Mouse (Mus musculus) lung, embryonic 16.5 days (tissue): ENCODE data around the gene Ppm1h. TPM values are rescaled to one million over a fixed set of nuclear protein-coding genes. Genes with fewer than 3 reads are reported as not detected.

Source experiments
- ATAC-seq: fragments of 200-750 bp; cut with Nextera tagmentation; 2 replicates; pipeline ENCODE4 v1.8.0; 2017; ENCODE audit warnings: low read depth, mild to moderate bottlenecking, moderate library complexity
- H3K27ac ChIP-seq: fragments of 300-500 bp; sonication (generic); 2 replicates; pipeline ENCODE4 v1.5.1; 2014; ENCODE audit warnings: mild to moderate bottlenecking, control low read depth, low read length
- H3K27me3 ChIP-seq: fragments of 300-500 bp; sonication (generic); 2 replicates; pipeline ENCODE4 v1.6.1; 2014; ENCODE audit warnings: low read depth, low read length, mixed read lengths; ENCODE audit not compliant: control insufficient read depth, insufficient read depth
- H3K36me3 ChIP-seq: fragments of 300-500 bp; sonication (generic); 2 replicates; pipeline ENCODE4 v1.6.1; 2014; ENCODE audit warnings: low read length; ENCODE audit not compliant: control insufficient read depth, insufficient read depth
- H3K4me1 ChIP-seq: fragments of 300-500 bp; sonication (generic); replicated peaks from 2 replicates; pipeline ENCODE4 v1.6.1; 2014; ENCODE audit warnings: low read length, mixed read lengths; ENCODE audit not compliant: control insufficient read depth, insufficient read depth
- H3K4me2 ChIP-seq: fragments of 300-500 bp; sonication (generic); 2 replicates; pipeline ENCODE4 v1.6.1; 2014; ENCODE audit warnings: low read depth, low read length, control low read depth
- H3K4me3 ChIP-seq: fragments of 300-500 bp; sonication (generic); 2 replicates; pipeline ENCODE4 v1.5.1; 2014; ENCODE audit warnings: mild to moderate bottlenecking, low read length, control low read depth
- H3K9ac ChIP-seq: fragments of 300-500 bp; sonication (generic); 2 replicates; pipeline ENCODE4 v1.6.1; 2014; ENCODE audit warnings: low read length, control low read depth
- H3K9me3 ChIP-seq: fragments of 300-500 bp; sonication (generic); 2 replicates; pipeline ENCODE4 v1.6.1; 2016; ENCODE audit warnings: low read length; ENCODE audit not compliant: control insufficient read depth
- WGBS: fragments of 180-500 bp; shearing (Covaris S2); extraction: QIAGEN DNeasy Blood & Tissue Kit; methylation state at CpG from one replicate; pipeline ENCODE4 v1.1.7; 2014; 5-methylcytosine and 5-hydroxymethylcytosine counted together
- polyA plus RNA-seq: library from polyadenylated mRNA; unstranded; fragments of >200 nt; fragmentation: Nextera tagmentation; extraction: Ambion mirVana; gene quantifications from 2 replicates; pipeline ENCODE4 v1.2.1, GENCODE M21; 2015

Gene Ppm1h
- polyA plus RNA-seq, 1 experiment from 2014 or later: 7.3 TPM

GRCm38 (mm10) chr10:122802901-122803300 lies 124.3 kb downstream of the Ppm1h start:
- Histone ChIP-seq H3K4me2 (no peak overlapping the region), H3K4me3 (no peak overlapping the region), H3K27me3 (no peaks in the 10 kb centered on the region), H3K4me1 (0 out of 2 replicates have a peak, but pooled peaks cover 5% of the 10 kb centered on the region), H3K9me3 (no peaks in the 10 kb centered on the region), H3K36me3 (no peaks in the 10 kb centered on the region), H3K27ac (no peak overlapping the region), H3K9ac (no peak overlapping the region)
- 57% methylated on average over 7 of the region's 7 CpGs for WGBS
- no peak for ATAC-seq

GRCm38 (mm10) chr10:122803906-122804305 lies 125.3 kb downstream of the Ppm1h start:
- peak; percentile 8 for ATAC-seq
- no peak overlapping the region for H3K9ac ChIP-seq
- H3K9me3 ChIP-seq: no peaks in the 10 kb centered on the region
- H3K36me3 ChIP-seq: no peaks in the 10 kb centered on the region
- WGBS: 5% methylated on average over 7 of the region's 7 CpGs
- H3K4me3 ChIP-seq: no peak overlapping the region
- H3K4me1 ChIP-seq: 0 out of 2 replicates have a peak, but pooled peaks cover 5% of the 10 kb centered on the region
- H3K27ac ChIP-seq: no peak overlapping the region
- no peak overlapping the region for H3K4me2 ChIP-seq
- no peaks in the 10 kb centered on the region for H3K27me3 ChIP-seq

- no peak overlapping the region for H3K4me2 ChIP-seq
- no peaks in the 10 kb centered on the region for H3K36me3 ChIP-seq
- H3K4me1 ChIP-seq: 0 out of 2 replicates have a peak, but pooled peaks cover 5% of the 10 kb centered on the region
- WGBS: 53% methylated on average over 2 of the region's 2 CpGs
- no peak for ATAC-seq
- H3K27me3 ChIP-seq: no peaks in the 10 kb centered on the region
- no peak overlapping the region for H3K4me3 ChIP-seq
- no peak overlapping the region for H3K27ac ChIP-seq
- no peaks in the 10 kb centered on the region for H3K9me3 ChIP-seq
- no peak overlapping the region for H3K9ac ChIP-seq
Measured at GRCm38 (mm10) chr10:122805866-122806265, 127.3 kb downstream of the Ppm1h start.

- H3K4me3 ChIP-seq: no peak overlapping the region
- 28% methylated on average over 9 of the region's 9 CpGs for WGBS
- H3K36me3 ChIP-seq: no peaks in the 10 kb centered on the region
- H3K27me3 ChIP-seq: no peaks in the 10 kb centered on the region
- H3K9me3 ChIP-seq: no peaks in the 10 kb centered on the region
- H3K4me1 ChIP-seq: 0 out of 2 replicates have a peak, but pooled peaks cover 5% of the 10 kb centered on the region
- 0 out of 2 replicates have a peak overlapping the region, but pooled peaks have one; percentile 21 for H3K9ac ChIP-seq
- ATAC-seq: peak; percentile 59
- 0 out of 2 replicates have a peak overlapping the region, but pooled peaks have one; percentile 6 for H3K27ac ChIP-seq
- no peak overlapping the region for H3K4me2 ChIP-seq
Measured at GRCm38 (mm10) chr10:122807127-122808105, 128.9 kb downstream of the Ppm1h start.

- Histone ChIP-seq H3K4me1 (0 out of 2 replicates have a peak, but pooled peaks cover 5% of the 10 kb centered on the region), H3K27ac (no peak overlapping the region), H3K9me3 (no peaks in the 10 kb centered on the region), H3K9ac (no peak overlapping the region), H3K27me3 (no peaks in the 10 kb centered on the region), H3K4me2 (no peak overlapping the region), H3K36me3 (no peaks in the 10 kb centered on the region), H3K4me3 (no peak overlapping the region)
- 66% methylated on average over 4 of the region's 4 CpGs for WGBS
- ATAC-seq: no peak
Measured at GRCm38 (mm10) chr10:122808186-122808585, 129.6 kb downstream of the Ppm1h start.

- Histone ChIP-seq H3K27me3 (no peaks in the 10 kb centered on the region), H3K4me3 (no peak overlapping the region), H3K4me2 (no peak overlapping the region), H3K9ac (no peak overlapping the region), H3K9me3 (no peaks in the 10 kb centered on the region), H3K27ac (no peak overlapping the region), H3K4me1 (0 out of 2 replicates have a peak, but pooled peaks cover 5% of the 10 kb centered on the region), H3K36me3 (no peaks in the 10 kb centered on the region)
- WGBS: 58% methylated on average over 8 of the region's 8 CpGs
- ATAC-seq: no peak
Measured at GRCm38 (mm10) chr10:122809851-122810250, 131.3 kb downstream of the Ppm1h start.

GRCm38 (mm10) chr10:122815094-122815493 lies 136.5 kb downstream of the Ppm1h start:
- Histone ChIP-seq H3K4me2 (no peak overlapping the region), H3K9me3 (no peaks in the 10 kb centered on the region), H3K27ac (no peak overlapping the region), H3K27me3 (no peaks in the 10 kb centered on the region), H3K4me3 (no peak overlapping the region), H3K4me1 (no peaks in the 10 kb centered on the region), H3K9ac (peak overlapping the region; percentile 25; the same call in 1 of the 2 replicates), H3K36me3 (no peaks in the 10 kb centered on the region)
- WGBS: 50% methylated on average over 14 of the region's 14 CpGs
- peak; percentile 89 for ATAC-seq

GRCm38 (mm10) chr10:122817741-122818140 lies 139.2 kb downstream of the Ppm1h start:
- Histone ChIP-seq H3K27me3 (no peaks in the 10 kb centered on the region), H3K27ac (no peak overlapping the region), H3K4me2 (no peak overlapping the region), H3K9ac (no peak overlapping the region), H3K9me3 (no peaks in the 10 kb centered on the region), H3K36me3 (no peaks in the 10 kb centered on the region), H3K4me1 (no peaks in the 10 kb centered on the region), H3K4me3 (no peak overlapping the region)
- WGBS: 74% methylated on average over 8 of the region's 8 CpGs
- ATAC-seq: no peak

- ATAC-seq: no peak
- Histone ChIP-seq H3K4me2 (no peak overlapping the region), H3K27me3 (no peaks in the 10 kb centered on the region), H3K27ac (no peak overlapping the region), H3K36me3 (no peaks in the 10 kb centered on the region), H3K9me3 (no peaks in the 10 kb centered on the region), H3K4me1 (no peaks in the 10 kb centered on the region), H3K9ac (no peak overlapping the region), H3K4me3 (no peak overlapping the region)
- WGBS: 94% methylated on average over 6 of the region's 6 CpGs
Measured at GRCm38 (mm10) chr10:122819808-122820207, 141.2 kb downstream of the Ppm1h start.
